Mouse (Mus musculus) embryonic facial prominence, embryonic 11.5 days (tissue): ENCODE data around the gene Zfp1. TPM values are rescaled to one million over a fixed set of nuclear protein-coding genes. Genes with fewer than 3 reads are reported as not detected.

ENCODE experiments used
- ATAC-seq: fragments of 200-750 bp; cut with Nextera tagmentation; replicated peaks from 2 replicates; pipeline ENCODE4 v1.8.0; 2017; ENCODE audit warnings: low read depth; ENCODE audit not compliant: insufficient number of reproducible peaks, low FRiP score, low TSS enrichment
- DNase-seq: peaks from one replicate; pipeline ENCODE4 v3.0.0-alpha.2; 2015; ENCODE audit warnings: low spot score
- H3K27ac ChIP-seq: fragments of 300-500 bp; sonication (generic); replicated peaks from 2 replicates; pipeline ENCODE4 v1.5.1; 2014; ENCODE audit warnings: mild to moderate bottlenecking, low read depth, low read length, control low read depth
- H3K27me3 ChIP-seq: fragments of 300-500 bp; sonication (generic); 2 replicates; pipeline ENCODE4 v1.6.1; 2014; ENCODE audit warnings: mild to moderate bottlenecking, low read length, moderate library complexity, mixed read lengths; ENCODE audit not compliant: control insufficient read depth, insufficient read depth
- H3K36me3 ChIP-seq: fragments of 300-500 bp; sonication (generic); replicated peaks from 2 replicates; pipeline ENCODE4 v1.6.1; 2014; ENCODE audit warnings: low read depth, mild to moderate bottlenecking, low read length, moderate library complexity, mixed read lengths; ENCODE audit not compliant: control insufficient read depth, insufficient read depth
- H3K4me1 ChIP-seq: fragments of 300-500 bp; sonication (generic); 2 replicates; pipeline ENCODE4 v1.6.1; 2014; ENCODE audit warnings: low read length, mixed read lengths; ENCODE audit not compliant: control insufficient read depth, insufficient read depth
- H3K4me2 ChIP-seq: fragments of 300-500 bp; sonication (generic); 2 replicates; pipeline ENCODE4 v1.6.1; 2014; ENCODE audit warnings: low read depth, mild to moderate bottlenecking, control low read depth, low read length, moderate library complexity
- H3K4me3 ChIP-seq: fragments of 300-500 bp; sonication (generic); 2 replicates; pipeline ENCODE4 v1.5.1; 2014; ENCODE audit warnings: low read depth, low read length, control low read depth
- H3K9ac ChIP-seq: fragments of 300-500 bp; sonication (generic); replicated peaks from 2 replicates; pipeline ENCODE4 v1.6.1; 2014; ENCODE audit warnings: mild to moderate bottlenecking, control low read depth, low read length
- H3K9me3 ChIP-seq: fragments of 300-500 bp; sonication (generic); replicated peaks from 2 replicates; pipeline ENCODE4 v1.6.1; 2016; ENCODE audit warnings: mild to moderate bottlenecking, low read length, inconsistent platforms, mixed read lengths; ENCODE audit not compliant: control insufficient read depth
- WGBS: fragments of 180-500 bp; shearing (Covaris S2); extraction: QIAGEN DNeasy Blood & Tissue Kit; methylation state at CpG from one replicate; pipeline ENCODE4 v1.1.7; 2014; 5-methylcytosine and 5-hydroxymethylcytosine counted together
- polyA plus RNA-seq: library from polyadenylated mRNA; unstranded; fragments of >200 nt; fragmentation: Nextera tagmentation; extraction: Ambion mirVana; gene quantifications from 2 replicates; pipeline ENCODE4 v1.2.1, GENCODE M21; 2014

The Zfp1 gene
- polyA plus RNA-seq, 1 experiment from 2014 or later: 26.9 TPM

DNA sequence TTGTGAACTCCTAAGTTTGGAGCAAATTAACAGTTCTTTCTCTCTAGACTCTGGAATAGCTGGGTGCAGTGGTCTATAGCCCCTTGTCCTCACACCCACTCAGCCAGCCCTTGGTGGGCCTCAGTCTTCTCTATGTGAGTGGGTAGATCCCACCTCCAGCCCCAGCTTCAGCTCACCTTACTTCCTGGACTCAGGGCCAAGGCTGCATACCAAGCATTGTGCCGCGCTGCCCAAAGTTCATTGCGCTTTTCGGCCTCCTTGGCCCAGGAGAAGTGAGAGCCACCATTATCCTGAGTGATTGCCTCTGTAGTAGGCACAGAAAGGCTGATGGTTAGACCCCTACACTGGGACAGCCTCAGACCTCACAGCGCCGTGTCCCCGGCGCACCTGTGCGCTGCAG, 15.3 kb upstream of the Zfp1 start:
- H3K4me2 ChIP-seq: no peak overlapping the region
- no peaks in the 10 kb centered on the region for H3K27me3 ChIP-seq
- H3K4me3 ChIP-seq: no peak overlapping the region
- no peaks in the 10 kb centered on the region for H3K9me3 ChIP-seq
- H3K27ac ChIP-seq: no peak overlapping the region
- no peak for ATAC-seq
- WGBS: 96% methylated on average over 9 of the region's 9 CpGs
- DNase-seq: no peak
- no peaks in the 10 kb centered on the region for H3K4me1 ChIP-seq
- no peak overlapping the region for H3K9ac ChIP-seq
- no peaks in the 10 kb centered on the region for H3K36me3 ChIP-seq

DNA sequence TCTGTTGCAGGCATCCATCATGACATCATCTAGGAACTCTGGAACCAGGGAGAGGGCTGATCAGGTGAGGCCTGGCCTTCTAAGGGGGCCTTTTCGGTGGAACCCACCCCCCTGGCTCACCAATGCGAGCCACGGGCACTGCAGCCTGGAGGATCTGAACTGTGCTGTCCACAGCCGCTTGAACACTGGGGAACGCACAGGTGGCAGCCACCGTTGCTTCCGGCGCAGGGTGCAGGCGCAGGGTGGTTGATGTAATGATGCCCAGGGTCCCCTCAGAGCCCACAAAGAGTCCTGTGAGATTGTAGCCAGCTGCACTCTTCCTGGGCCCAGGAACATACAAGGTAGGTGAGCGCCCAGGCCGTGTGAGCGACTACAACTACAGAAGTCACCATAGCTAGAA, 14.8 kb upstream of the Zfp1 start:
- WGBS: 92% methylated on average over 12 of the region's 12 CpGs

DNA sequence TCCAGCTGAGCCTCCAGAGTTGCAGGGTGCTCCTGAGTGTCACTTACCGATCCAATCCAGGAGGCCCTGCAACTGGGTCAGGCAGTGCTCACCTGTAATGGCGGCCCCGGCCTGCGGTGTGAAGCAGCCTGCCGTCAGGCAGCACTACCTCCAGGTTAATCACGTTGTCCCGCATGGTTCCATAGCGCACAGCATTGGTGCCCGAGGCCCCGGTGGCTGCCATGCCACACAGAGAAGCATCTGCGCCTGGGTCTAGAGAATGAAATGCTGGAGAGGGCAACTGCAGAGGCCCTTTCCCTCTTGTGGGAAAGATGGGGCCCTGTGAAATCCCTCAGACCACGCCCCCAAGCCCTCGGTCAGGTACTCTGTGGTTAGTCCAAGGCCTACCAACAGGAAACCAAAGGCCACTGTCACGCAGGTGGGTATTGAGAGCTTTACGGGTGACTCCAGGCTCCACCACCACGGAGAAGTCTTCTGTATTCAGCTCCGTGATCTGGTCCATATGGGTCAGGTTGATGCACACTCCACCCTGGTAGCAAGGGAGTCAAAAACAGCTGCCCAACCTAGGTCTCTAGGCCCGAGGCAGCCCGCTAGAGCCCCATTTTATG, 14.2 kb upstream of the Zfp1 start:
- ATAC-seq (no peak), DNase-seq (no peak)
- Histone ChIP-seq H3K4me3 (no peak overlapping the region), H3K27ac (no peak overlapping the region), H3K27me3 (no peaks in the 10 kb centered on the region), H3K4me2 (no peak overlapping the region), H3K36me3 (no peaks in the 10 kb centered on the region), H3K4me1 (no peaks in the 10 kb centered on the region), H3K9ac (no peak overlapping the region), H3K9me3 (no peaks in the 10 kb centered on the region)
- 86% methylated on average over 19 of the region's 19 CpGs for WGBS

More for the DNA sequence above, 14.8 kb upstream of the Zfp1 start:
- no peaks in the 10 kb centered on the region for H3K27me3 ChIP-seq
- no peaks in the 10 kb centered on the region for H3K4me1 ChIP-seq
- no peaks in the 10 kb centered on the region for H3K36me3 ChIP-seq
- H3K4me3 ChIP-seq: no peak overlapping the region
- ATAC-seq (no peak), DNase-seq (no peak)
- no peak overlapping the region for H3K4me2 ChIP-seq
- no peak overlapping the region for H3K27ac ChIP-seq
- no peak overlapping the region for H3K9ac ChIP-seq
- H3K9me3 ChIP-seq: no peaks in the 10 kb centered on the region

DNA sequence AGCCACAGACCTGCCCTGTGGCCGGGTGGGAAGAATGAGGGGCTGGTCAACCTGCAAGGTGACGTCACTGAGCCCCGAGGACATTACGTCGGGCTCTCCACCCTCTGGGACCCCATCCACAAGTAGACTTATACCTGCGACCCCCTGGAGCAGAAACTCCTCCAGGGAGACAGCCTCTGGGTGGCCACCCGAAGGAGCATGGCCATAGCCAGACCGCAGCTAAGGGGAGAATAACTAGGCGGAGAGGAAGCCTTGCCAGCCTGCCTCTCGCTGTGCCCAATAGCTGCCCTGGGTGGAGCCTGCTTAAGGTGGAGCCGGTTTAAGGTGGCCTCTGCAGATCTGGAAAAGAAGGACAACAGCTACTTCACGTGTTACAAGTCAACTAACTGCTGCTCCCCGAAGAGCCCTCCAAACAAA, 13.1 kb upstream of the Zfp1 start, which contains the start of gene Ldhd:
Ldhd (minus strand) TSS at position 270 of the 417 bp plus-strand sequence.
- 22% methylated on average over 13 of the region's 13 CpGs for WGBS
- H3K36me3 ChIP-seq: no peaks in the 10 kb centered on the region
- DNase-seq: no peak
- H3K4me1 ChIP-seq: no peaks in the 10 kb centered on the region
- H3K9ac ChIP-seq: 0 out of 2 replicates have a peak within 1 kb of the TSS, but pooled peaks have one; percentile 18
- no peak for ATAC-seq
- H3K27ac ChIP-seq: no peak within 1 kb of the TSS
- no peaks in the 10 kb centered on the region for H3K27me3 ChIP-seq
- H3K4me3 ChIP-seq: no peak within 1 kb of the TSS
- H3K9me3 ChIP-seq: no peaks in the 10 kb centered on the region
- peak within 1 kb of the TSS; percentile 23 for H3K4me2 ChIP-seq

DNA sequence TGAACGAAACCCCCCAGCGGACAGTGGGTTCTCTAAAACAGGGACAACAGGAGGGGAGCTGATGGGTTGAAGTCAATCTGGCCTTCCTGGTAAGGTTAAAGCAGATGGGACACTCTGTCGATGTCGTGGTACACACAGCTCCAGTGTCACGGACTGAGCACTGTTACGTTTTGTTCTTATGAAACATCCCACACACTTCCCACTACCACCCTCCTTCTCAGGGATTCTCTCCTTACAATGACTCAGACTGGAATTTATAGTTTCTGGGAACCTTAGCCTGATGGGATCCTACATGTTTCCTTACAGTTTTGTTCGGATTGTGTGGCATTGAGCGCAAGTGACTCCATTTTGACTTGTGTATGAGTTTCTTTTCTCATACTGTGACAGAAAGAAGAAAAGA, 11.6 kb upstream of the Zfp1 start:
- Histone ChIP-seq H3K27me3 (no peaks in the 10 kb centered on the region), H3K4me1 (no peaks in the 10 kb centered on the region), H3K27ac (no peak overlapping the region), H3K9ac (no peak overlapping the region), H3K4me2 (no peak overlapping the region), H3K9me3 (no peaks in the 10 kb centered on the region), H3K36me3 (no peaks in the 10 kb centered on the region), H3K4me3 (no peak overlapping the region)
- DNase-seq: no peak
- WGBS: 93% methylated on average over 8 of the region's 8 CpGs
- ATAC-seq: no peak

DNA sequence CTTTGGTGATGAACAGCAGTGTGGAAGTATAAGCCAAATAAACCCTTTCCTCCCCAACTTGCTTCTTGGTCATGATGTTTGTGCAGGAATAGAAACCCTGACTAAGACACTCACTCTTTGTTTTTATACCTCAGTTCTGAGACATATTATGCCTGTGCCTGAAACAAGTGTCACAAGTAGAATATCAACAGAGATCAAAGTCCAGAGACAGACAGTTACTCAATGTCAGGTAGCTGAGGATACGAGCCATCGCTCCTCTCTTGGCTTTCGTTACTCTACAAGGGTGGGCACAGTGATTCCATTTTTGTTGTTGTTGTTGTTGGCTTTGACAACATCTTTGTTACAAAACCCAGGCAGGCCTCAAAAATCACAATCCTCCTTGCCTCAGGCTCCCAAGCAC, 10.2 kb upstream of the Zfp1 start:
- WGBS: 94% methylated on average over 3 of the region's 3 CpGs
- no peak for ATAC-seq
- no peak for DNase-seq
- no peak overlapping the region for H3K9ac ChIP-seq
- H3K27me3 ChIP-seq: no peaks in the 10 kb centered on the region
- no peaks in the 10 kb centered on the region for H3K36me3 ChIP-seq
- H3K4me2 ChIP-seq: no peak overlapping the region
- H3K9me3 ChIP-seq: no peaks in the 10 kb centered on the region
- H3K4me3 ChIP-seq: no peak overlapping the region
- H3K4me1 ChIP-seq: no peaks in the 10 kb centered on the region
- no peak overlapping the region for H3K27ac ChIP-seq

DNA sequence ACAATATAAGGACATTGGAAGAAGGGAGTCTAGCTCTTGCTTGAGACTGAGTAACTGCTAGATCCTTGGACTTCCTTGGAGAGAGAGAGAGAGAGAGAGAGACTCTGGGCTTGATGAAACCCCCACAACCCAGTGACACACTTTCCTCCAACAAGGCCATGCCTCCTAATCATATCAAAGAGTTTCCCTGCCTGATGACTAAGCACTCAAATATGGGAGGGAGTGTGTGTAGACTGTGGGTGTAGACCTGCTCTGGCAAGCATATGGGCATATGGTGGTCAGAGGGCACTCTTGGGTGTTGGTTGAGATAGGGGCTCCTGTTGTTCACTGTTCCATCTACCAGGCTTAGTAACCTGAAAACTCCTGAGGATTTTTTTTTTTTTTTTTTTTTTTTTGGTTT, 5.1 kb upstream of the Zfp1 start:
- Histone ChIP-seq H3K36me3 (no peaks in the 10 kb centered on the region), H3K4me1 (no peaks in the 10 kb centered on the region), H3K9me3 (no peaks in the 10 kb centered on the region), H3K4me2 (no peak overlapping the region), H3K4me3 (no peak overlapping the region), H3K27me3 (no peaks in the 10 kb centered on the region), H3K27ac (no peak overlapping the region), H3K9ac (no peak overlapping the region)
- DNase-seq: no peak
- no peak for ATAC-seq

DNA sequence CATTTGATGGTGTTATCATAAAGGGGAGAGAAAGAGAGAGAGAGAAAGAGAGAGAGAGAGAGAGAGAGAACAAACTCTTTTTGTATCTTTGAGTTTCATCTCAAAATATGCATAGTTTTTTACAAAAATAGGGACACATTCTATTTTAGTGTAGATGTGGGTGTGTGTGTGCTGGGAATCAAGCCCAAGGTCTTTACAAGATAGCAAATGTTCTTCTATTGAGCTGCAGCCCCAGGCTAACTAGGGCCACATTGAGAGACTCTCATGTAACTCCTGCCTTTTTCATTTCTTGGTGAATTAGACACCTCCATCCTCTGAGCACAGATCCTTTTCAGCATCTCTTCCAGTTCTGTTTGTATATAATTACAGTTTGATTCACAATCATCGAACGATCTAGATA, 2.1 kb upstream of the Zfp1 start:
- no peak overlapping the region for H3K4me2 ChIP-seq
- H3K36me3 ChIP-seq: no peaks in the 10 kb centered on the region
- WGBS: 96% methylated on average over 2 of the region's 2 CpGs
- no peak for ATAC-seq
- H3K9me3 ChIP-seq: no peaks in the 10 kb centered on the region
- no peak overlapping the region for H3K4me3 ChIP-seq
- no peaks in the 10 kb centered on the region for H3K27me3 ChIP-seq
- no peaks in the 10 kb centered on the region for H3K4me1 ChIP-seq
- H3K9ac ChIP-seq: no peak overlapping the region
- no peak for DNase-seq
- no peak overlapping the region for H3K27ac ChIP-seq
